Comparison of ENCODE assay signal across 16 mouse cellular contexts in the genomic region with DNA sequence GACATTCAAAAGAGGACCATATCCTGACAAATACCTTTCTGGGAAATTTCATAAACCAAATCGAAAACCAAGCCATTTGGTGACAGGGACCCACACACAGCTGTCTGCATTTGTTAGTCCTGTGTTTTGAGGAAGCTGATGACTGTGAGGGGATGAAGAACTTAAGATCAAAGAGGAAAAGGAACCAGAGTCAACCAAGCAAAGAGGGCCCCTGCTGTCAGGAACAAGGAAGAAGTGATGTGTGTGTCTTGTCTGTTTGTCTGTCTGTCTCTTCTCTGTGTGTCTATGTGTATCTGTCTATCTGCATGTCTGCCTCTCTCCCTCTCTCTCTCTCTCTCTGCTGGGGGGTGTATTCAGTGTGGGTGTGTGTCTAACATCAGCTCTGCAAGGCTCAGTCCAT.
"Had no signal": no experiment of that assay in that cellular context is flagged by ENCODE, and none has a peak within 500 bp of the region (broad histone marks: within the 10 kb centered on the region; RNA-seq: fewer than 3 reads in every experiment).

No protein-coding gene starts in this region.

- H3K36me3 ChIP-seq: kidney, embryonic 15.5 days; limb, embryonic 10.5 days; liver, embryonic 12.5 days; midbrain, embryonic 12.5 days; neural tube, embryonic 12.5 days had no signal

- H3K4me3 ChIP-seq: kidney, embryonic 15.5 days; left cerebral cortex, adult 2 months; limb, embryonic 10.5 days; liver, embryonic 12.5 days; midbrain, embryonic 12.5 days; myocyte; neural tube, embryonic 12.5 days had no signal

- H3K27me3 ChIP-seq: kidney, embryonic 15.5 days; liver, embryonic 12.5 days; midbrain, embryonic 12.5 days; neural tube, embryonic 12.5 days had no signal

- H3K4me1 ChIP-seq: kidney, embryonic 15.5 days; limb, embryonic 10.5 days; liver, embryonic 12.5 days; midbrain, embryonic 12.5 days; neural tube, embryonic 12.5 days had no signal

- ATAC-seq: liver, embryonic 12.5 days had no signal

- H3K27ac ChIP-seq: kidney, embryonic 15.5 days; left cerebral cortex, adult 2 months; limb, embryonic 10.5 days; liver, embryonic 12.5 days; midbrain, embryonic 12.5 days; neural tube, embryonic 12.5 days; stomach, postnatal 0 days had no signal

- DNase-seq: kidney, adult 18-20 months; kidney, postnatal 14 days; lung, embryonic 14.5 days; lung, postnatal 10 days; lung, postnatal 4 days; retina, postnatal 1 day; right cerebral cortex, postnatal 4 days; thymus, postnatal 4 days had no signal
